Mouse (Mus musculus) ovary, postnatal 10 days (tissue): ENCODE data around the gene Ddi2.

Source experiments
- DNase-seq: peaks from one replicate; pipeline ENCODE4 v3.0.0; 2022; ENCODE audit warnings: low spot score

Gene Ddi2

DNA sequence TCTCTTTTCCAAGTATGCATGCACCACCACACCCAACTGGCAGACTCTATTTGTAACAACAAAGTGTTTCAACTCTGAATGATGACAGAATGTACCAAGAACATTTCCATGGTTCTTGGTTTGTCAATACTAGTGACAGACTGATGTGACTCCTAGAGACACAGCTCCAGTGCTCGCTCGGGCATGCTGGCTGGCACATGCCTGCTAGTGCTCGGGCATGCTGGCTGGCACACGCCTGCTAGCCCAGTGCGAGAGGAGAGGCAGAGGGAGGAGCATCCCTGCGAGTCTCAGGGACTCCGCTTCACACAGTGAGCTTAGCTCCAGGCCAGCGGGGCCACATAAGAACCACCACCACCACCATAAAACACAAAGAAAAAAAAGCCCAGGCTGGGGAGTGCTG lies 28.5 kb downstream of the Ddi2 start:
- no peak for DNase-seq

DNA sequence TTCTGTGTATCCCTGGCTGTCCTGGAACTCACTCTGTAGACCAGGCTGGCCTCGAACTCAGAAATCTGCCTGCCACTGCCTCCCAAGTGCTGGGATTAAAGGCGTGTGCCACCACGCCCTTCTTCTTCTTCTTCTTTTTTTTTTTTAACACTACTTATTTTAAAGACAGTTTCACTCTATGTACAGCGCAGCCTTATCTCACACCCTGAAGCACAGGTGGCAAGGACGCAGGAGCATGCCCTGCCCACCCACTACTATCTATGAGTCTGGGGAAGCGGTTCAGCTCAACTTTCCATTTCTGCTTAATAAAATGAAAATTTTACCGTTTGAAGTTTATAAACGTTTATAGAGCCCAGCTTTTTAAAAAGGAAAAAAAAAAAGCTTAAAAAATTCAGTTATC lies 34.7 kb downstream of the Ddi2 start:
- DNase-seq = no peak

GRCm38 (mm10) chr4:141686525-141686924 lies 36.7 kb downstream of the Ddi2 start:
- no peak for DNase-seq

- no peak for DNase-seq
Observed at GRCm38 (mm10) chr4:141686093-141686492, 37.1 kb downstream of the Ddi2 start.

- no peak for DNase-seq
Observed at GRCm38 (mm10) chr4:141685499-141685898, 37.7 kb downstream of the Ddi2 start, which contains the start of gene Rsc1a1. Rsc1a1 (minus strand) TSS chr4:141685599.

- no peak for DNase-seq
Observed at GRCm38 (mm10) chr4:141682706-141683230, 40.5 kb downstream of the Ddi2 start.

DNA sequence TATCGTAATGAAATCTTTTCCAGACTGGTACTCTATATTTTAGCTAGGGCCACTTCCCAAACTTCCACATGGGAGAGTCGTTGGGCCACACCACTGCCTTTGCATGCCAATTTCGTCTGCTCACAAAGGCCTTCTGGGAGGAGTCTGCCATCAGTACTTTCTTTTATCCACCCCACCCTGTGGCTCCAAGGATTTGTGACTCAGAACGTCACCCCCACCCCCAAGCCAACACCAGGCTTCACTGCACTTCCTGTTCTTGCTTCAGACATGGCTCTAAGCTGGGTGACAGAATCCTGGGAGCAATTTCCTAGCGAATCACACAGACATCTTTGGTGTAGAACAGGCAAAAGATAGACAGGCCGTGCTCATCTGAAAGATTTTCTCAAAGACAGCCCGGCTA lies 41.5 kb downstream of the Ddi2 start:
- no peak for DNase-seq

DNA sequence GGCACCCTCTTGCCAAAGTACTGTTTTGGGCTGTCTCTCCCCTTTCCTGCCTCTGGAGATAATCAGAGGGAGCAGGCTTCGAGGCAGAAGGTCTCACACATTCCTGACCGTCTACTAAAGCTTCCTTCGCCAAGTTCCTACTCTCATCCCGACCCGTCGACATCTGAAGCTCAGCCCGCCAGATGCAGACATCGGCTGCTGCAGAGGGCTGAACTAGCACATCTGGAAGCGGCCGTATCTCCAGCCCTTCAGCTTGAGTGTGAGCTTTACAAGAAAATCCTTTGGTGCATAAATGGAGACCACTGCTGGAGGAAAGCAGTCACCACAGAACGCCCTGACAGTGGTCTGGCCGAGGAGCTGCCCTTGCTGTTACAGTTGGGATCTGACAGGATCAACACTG lies 42.3 kb downstream of the Ddi2 start:
- no peak for DNase-seq

DNA sequence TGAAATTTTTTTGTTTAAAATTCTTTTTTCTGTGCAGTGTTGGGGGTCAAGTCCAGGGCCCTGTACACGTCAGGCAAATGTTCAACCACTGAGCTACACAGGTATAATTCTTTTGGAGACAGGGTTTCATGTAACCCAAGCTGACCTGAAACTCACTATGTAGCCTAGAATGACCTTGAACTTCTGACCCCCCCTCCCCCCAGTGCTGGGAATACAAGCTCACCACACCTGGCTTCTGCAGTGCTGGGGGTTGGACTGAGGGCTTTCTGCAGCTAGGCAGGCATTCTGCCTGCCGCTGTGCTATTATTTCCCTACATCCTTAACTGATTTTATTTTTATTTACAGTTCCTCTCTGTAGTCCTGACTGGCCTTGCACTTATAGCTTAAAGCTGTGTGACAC lies 44.2 kb downstream of the Ddi2 start:
- no peak for DNase-seq

DNA sequence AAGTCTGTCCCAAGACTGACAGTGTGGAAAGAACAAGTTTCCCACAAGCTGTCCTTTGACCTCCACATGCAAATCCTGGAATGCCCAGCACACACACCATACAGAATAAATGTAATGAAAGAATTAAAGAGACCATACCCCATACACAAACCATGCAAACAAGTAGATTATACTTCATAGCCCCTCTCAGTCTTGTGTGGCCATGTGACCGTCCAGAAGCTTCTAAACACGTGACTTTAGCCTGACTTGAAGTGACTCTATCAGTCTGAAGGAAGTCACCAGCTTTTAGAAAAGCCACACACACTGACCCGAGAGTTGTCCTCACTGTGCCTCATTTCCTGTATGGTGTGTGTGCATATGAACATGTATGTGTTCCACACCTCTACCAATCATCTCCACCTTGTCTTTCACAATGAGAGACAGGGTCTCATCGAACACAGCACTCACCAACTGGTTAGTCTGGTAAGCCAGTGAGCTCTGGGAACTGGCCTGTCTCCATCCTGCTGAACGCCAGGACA lies 46.7 kb downstream of the Ddi2 start:
- DNase-seq = no peak

GRCm38 (mm10) chr4:141672325-141672724 lies 50.9 kb downstream of the Ddi2 start:
- DNase-seq = no peak

- no peak for DNase-seq
Observed at GRCm38 (mm10) chr4:141671389-141671788, 51.8 kb downstream of the Ddi2 start.

DNA sequence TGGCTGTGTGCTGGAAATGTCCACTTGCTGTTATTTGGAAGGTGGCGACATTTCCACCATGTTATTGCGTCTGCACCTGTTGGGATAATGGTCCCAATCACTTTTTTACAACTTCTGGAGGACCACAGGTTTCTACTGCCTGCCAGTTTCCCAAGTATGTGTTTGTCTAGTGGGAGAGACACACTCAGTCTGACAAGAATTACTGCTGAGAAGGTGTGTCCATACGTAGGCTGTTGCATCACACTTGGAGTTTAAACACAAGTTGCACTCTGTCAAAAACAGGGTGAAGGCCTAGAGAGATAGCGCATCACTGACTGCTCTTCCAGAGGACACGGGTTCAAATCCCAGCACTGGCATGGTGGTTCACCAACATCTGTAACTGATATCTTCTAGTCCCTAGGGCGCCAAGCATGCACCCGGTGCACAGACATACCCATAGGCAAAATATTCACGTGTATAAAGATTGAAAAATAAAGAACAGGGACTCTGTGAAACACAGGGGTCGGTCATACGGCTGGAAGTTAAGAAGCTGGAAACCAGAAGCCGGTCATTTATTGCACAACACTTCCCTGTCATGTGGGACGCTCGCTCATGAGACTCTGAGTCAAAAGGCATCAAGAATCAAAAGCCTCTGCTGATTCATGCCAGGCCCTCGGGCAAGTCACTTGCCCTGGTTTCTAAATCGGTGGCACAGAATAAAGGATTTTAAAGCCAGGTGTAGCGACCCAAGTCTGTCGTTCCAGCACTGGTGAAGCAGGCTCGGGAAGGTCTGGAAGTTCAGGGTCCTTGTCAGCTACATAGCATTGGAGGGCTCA lies 53.1 kb downstream of the Ddi2 start:
- no peak for DNase-seq

DNA sequence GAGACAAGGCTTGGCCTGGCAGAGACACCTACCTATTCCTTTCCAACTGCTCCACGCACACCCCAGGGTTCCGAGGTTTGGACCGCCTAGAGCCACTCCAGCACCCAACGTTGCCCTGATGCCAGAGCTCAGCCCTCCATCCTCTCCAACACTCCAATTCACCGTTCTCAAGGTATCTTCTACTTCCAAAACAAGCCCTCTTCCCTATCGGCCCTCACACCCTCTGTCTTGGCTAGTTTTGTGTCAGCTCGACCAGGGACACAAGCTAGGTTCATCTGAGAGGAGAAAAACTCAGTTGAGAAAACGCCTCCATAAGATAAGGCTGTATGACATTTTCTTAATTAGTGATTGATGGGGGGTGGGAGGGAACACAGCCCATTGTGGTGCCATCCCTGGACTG lies 58.4 kb downstream of the Ddi2 start, which contains the start of gene Plekhm2:
Gene Plekhm2, minus strand, starts transcription at position 101 of the 400 bp plus-strand sequence.
- DNase-seq = no peak

GRCm38 (mm10) chr4:141664011-141664745 lies 59.0 kb downstream of the Ddi2 start:
- DNase-seq = peak; percentile 52

- no peak for DNase-seq
Observed at GRCm38 (mm10) chr4:141663122-141663931, 59.9 kb downstream of the Ddi2 start.

GRCm38 (mm10) chr4:141660884-141661283 lies 62.3 kb downstream of the Ddi2 start:
- no peak for DNase-seq

DNA sequence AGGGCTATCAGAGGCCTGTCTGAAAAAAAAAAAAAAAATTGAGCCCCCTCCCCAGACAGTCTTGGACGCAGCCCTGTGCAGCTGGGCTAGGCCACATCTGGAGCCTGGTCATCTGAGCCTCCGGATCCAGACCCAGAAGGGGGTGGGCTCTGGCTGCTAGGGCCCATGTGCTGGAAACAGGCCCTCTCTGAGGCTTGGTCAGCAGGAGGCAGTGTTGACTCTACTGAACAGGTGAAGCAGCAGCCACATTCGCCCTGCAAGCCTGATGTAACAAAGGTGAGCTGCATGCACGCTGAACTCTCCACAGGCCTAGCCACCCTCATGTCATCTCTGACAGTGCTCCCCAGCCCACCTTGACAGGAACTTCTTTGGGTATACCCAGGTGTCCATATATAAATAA lies 63.5 kb downstream of the Ddi2 start:
- no peak for DNase-seq

DNA sequence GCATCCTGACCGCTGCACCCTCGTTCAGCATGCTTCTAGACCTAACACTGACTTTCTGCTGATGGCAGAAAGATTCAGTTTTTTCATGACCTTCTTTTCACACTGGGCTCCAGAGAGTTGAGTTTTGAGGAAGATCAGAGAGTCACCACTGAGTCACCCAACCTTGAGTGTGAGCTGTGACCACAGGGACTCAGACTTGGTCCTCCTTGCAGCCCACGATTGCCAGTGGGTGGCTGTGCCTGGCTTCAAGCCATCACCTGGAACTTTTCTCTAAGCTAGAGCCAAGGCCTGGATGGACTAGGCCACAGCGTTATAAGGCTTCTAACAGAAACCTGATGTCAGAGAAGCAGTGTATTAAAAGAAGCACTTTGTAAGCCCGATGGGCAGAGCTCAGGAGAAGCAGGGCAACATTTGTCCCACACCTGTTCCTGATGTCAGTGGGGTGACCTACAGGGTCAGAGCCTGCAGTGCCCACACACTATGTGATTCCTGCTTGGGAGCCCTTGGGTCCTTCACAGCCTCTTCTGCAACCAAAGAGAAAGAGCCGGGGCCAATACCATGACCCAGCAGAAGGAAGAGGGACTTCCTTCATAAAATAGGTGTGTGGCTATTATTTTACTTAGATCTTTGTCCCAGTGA lies 64.3 kb downstream of the Ddi2 start:
- no peak for DNase-seq

DNA sequence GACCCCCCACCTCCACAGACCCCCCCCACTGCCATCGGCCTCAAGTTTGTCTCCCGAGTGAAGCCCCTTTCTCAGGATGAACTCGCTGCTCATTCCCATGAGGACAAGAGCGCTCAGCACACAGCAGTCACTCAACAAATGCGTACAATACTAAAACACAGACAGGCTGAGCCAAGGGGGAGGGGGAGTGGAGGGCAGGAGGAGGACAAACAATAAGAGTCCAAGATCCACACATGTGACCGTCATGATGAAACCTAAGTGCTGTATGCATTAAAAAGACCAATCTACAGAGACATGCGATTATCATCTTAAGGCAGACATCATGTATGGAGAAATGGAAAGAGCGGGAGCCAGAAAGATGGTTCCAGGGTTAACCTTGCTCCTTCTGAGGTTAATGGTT lies 66.3 kb downstream of the Ddi2 start:
- no peak for DNase-seq

- DNase-seq = no peak
Observed at GRCm38 (mm10) chr4:141655908-141656608, 67.2 kb downstream of the Ddi2 start.
